Mouse (Mus musculus) neural tube, embryonic 13.5 days (tissue): Measurements from ENCODE around the gene Itgal. TPM values are rescaled to one million over a fixed set of nuclear protein-coding genes. Genes with fewer than 3 reads are reported as not detected.

ENCODE experiments used
- ATAC-seq: fragments of 200-750 bp; cut with Nextera tagmentation; 2 replicates; pipeline ENCODE4 v1.8.0; 2017; ENCODE audit warnings: low read depth, mild to moderate bottlenecking, moderate TSS enrichment, moderate library complexity
- H3K27ac ChIP-seq: fragments of 300-500 bp; sonication (generic); replicated peaks from 2 replicates; pipeline ENCODE4 v1.5.1; 2015; ENCODE audit warnings: moderate library complexity, mild to moderate bottlenecking, inconsistent platforms
- H3K27me3 ChIP-seq: fragments of 300-500 bp; sonication (generic); 2 replicates; pipeline ENCODE4 v1.6.1; 2015; ENCODE audit warnings: mild to moderate bottlenecking, inconsistent platforms
- H3K36me3 ChIP-seq: fragments of 300-500 bp; sonication (generic); 2 replicates; pipeline ENCODE4 v1.6.1; 2015; ENCODE audit warnings: mild to moderate bottlenecking, inconsistent platforms
- H3K4me1 ChIP-seq: fragments of 300-500 bp; sonication (generic); replicated peaks from 2 replicates; pipeline ENCODE4 v1.6.1; 2015; ENCODE audit warnings: inconsistent platforms
- H3K4me2 ChIP-seq: fragments of 300-500 bp; sonication (generic); 2 replicates; pipeline ENCODE4 v1.6.1; 2015; ENCODE audit warnings: inconsistent platforms, mild to moderate bottlenecking, moderate library complexity
- H3K4me3 ChIP-seq: fragments of 300-500 bp; sonication (generic); 2 replicates; pipeline ENCODE4 v1.5.1; 2015; ENCODE audit warnings: mild to moderate bottlenecking, inconsistent platforms
- H3K9ac ChIP-seq: fragments of 300-500 bp; sonication (generic); 2 replicates; pipeline ENCODE4 v1.6.1; 2015; ENCODE audit warnings: moderate library complexity, mild to moderate bottlenecking, inconsistent platforms
- H3K9me3 ChIP-seq: fragments of 300-500 bp; sonication (generic); 2 replicates; pipeline ENCODE4 v1.6.1; 2016; ENCODE audit warnings: inconsistent platforms
- WGBS: fragments of 180-500 bp; shearing (Covaris S2); methylation state at CpG from one replicate; pipeline ENCODE4 v1.1.7; 2015; 5-methylcytosine and 5-hydroxymethylcytosine counted together
- polyA plus RNA-seq: library from polyadenylated mRNA; unstranded; fragments of >200 nt; fragmentation: Nextera tagmentation; extraction: Ambion mirVana; gene quantifications from 2 replicates; pipeline ENCODE4 v1.2.1, GENCODE M21; 2015

The Itgal gene
- polyA plus RNA-seq, 1 experiment from 2014 or later = 0.31 TPM

GRCm38 (mm10) chr7:127263526-127263925 is 32.5 kb upstream of the Itgal start:
- Histone ChIP-seq H3K9me3 (0 out of 2 replicates have a peak, but pooled peaks cover 3% of the 10 kb centered on the region), H3K27ac (no peak overlapping the region), H3K4me1 (peaks cover 21% of the 10 kb centered on the region), H3K4me3 (no peak overlapping the region), H3K36me3 (peaks cover 5% of the 10 kb centered on the region), H3K27me3 (no peaks in the 10 kb centered on the region), H3K9ac (no peak overlapping the region), H3K4me2 (no peak overlapping the region)
- 87% methylated on average over 3 of the region's 3 CpGs for WGBS
- no peak for ATAC-seq

GRCm38 (mm10) chr7:127270256-127270655 is 25.8 kb upstream of the Itgal start:
- Histone ChIP-seq H3K9ac (no peak overlapping the region), H3K27ac (no peak overlapping the region), H3K4me2 (no peak overlapping the region), H3K27me3 (no peaks in the 10 kb centered on the region), H3K4me3 (no peak overlapping the region), H3K36me3 (peaks cover 33% of the 10 kb centered on the region), H3K4me1 (peaks cover 30% of the 10 kb centered on the region), H3K9me3 (0 out of 2 replicates have a peak, but pooled peaks cover 5% of the 10 kb centered on the region)
- 97% methylated on average over 2 of the region's 2 CpGs for WGBS
- no peak for ATAC-seq

GRCm38 (mm10) chr7:127270666-127271065 is 25.4 kb upstream of the Itgal start:
- H3K9me3 ChIP-seq = 0 out of 2 replicates have a peak, but pooled peaks cover 5% of the 10 kb centered on the region
- peaks cover 30% of the 10 kb centered on the region for H3K4me1 ChIP-seq
- H3K27ac ChIP-seq = no peak overlapping the region
- no peak for ATAC-seq
- peaks cover 33% of the 10 kb centered on the region for H3K36me3 ChIP-seq
- H3K27me3 ChIP-seq = no peaks in the 10 kb centered on the region
- H3K4me3 ChIP-seq = no peak overlapping the region
- H3K9ac ChIP-seq = no peak overlapping the region
- 91% methylated on average over 5 of the region's 5 CpGs for WGBS
- no peak overlapping the region for H3K4me2 ChIP-seq

GRCm38 (mm10) chr7:127271093-127271492 is 25.0 kb upstream of the Itgal start:
- Histone ChIP-seq H3K9ac (no peak overlapping the region), H3K27me3 (no peaks in the 10 kb centered on the region), H3K27ac (no peak overlapping the region), H3K9me3 (0 out of 2 replicates have a peak, but pooled peaks cover 5% of the 10 kb centered on the region), H3K4me3 (no peak overlapping the region), H3K4me1 (peaks cover 30% of the 10 kb centered on the region), H3K36me3 (peaks cover 33% of the 10 kb centered on the region), H3K4me2 (no peak overlapping the region)
- 92% methylated on average over 4 of the region's 4 CpGs for WGBS
- no peak for ATAC-seq

GRCm38 (mm10) chr7:127272566-127272965 is 23.5 kb upstream of the Itgal start:
- Histone ChIP-seq H3K4me1 (peaks cover 30% of the 10 kb centered on the region), H3K27ac (no peak overlapping the region), H3K9me3 (0 out of 2 replicates have a peak, but pooled peaks cover 5% of the 10 kb centered on the region), H3K4me2 (peak overlapping the region; percentile 91), H3K4me3 (peak overlapping the region; percentile 85), H3K9ac (peak overlapping the region; percentile 89; the same call in 1 of the 2 replicates), H3K27me3 (no peaks in the 10 kb centered on the region), H3K36me3 (peaks cover 33% of the 10 kb centered on the region)
- 92% methylated on average over 15 of the region's 15 CpGs for WGBS
- no peak for ATAC-seq

GRCm38 (mm10) chr7:127273118-127273923 is 22.7 kb upstream of the Itgal start:
- Histone ChIP-seq H3K27ac (peak overlapping the region; percentile 90), H3K4me3 (peak overlapping the region; percentile 85), H3K9me3 (0 out of 2 replicates have a peak, but pooled peaks cover 3% of the 10 kb centered on the region), H3K4me2 (peak overlapping the region; percentile 91), H3K4me1 (peaks cover 30% of the 10 kb centered on the region), H3K27me3 (no peaks in the 10 kb centered on the region), H3K9ac (peak overlapping the region; percentile 89), H3K36me3 (peaks cover 31% of the 10 kb centered on the region)
- peak; percentile 84 for ATAC-seq
- 16% methylated on average over 50 of the region's 50 CpGs for WGBS

- peak within 1 kb of the TSS; percentile 89 for H3K9ac ChIP-seq
- peak within 1 kb of the TSS; percentile 91 for H3K4me2 ChIP-seq
- peaks cover 30% of the 10 kb centered on the region for H3K4me1 ChIP-seq
- ATAC-seq = peak; percentile 90
- peaks cover 25% of the 10 kb centered on the region for H3K36me3 ChIP-seq
- H3K27me3 ChIP-seq = no peaks in the 10 kb centered on the region
- H3K4me3 ChIP-seq = peak within 1 kb of the TSS; percentile 85
- 3% methylated on average over 39 of the region's 39 CpGs for WGBS
- peak within 1 kb of the TSS; percentile 90 for H3K27ac ChIP-seq
- no peaks in the 10 kb centered on the region for H3K9me3 ChIP-seq
These were observed 21.9 kb upstream of the Itgal start, which contains the start of gene Sephs2 for GRCm38 (mm10) chr7:127273925-127274789. TSS of gene Sephs2 (minus strand) at chr7:127274055.

GRCm38 (mm10) chr7:127276519-127276961 is 19.5 kb upstream of the Itgal start:
- H3K27me3 ChIP-seq = no peaks in the 10 kb centered on the region
- peaks cover 1% of the 10 kb centered on the region; the same call in 1 of the 2 replicates for H3K36me3 ChIP-seq
- no peaks in the 10 kb centered on the region for H3K9me3 ChIP-seq
- no peak for ATAC-seq
- no peak overlapping the region for H3K4me2 ChIP-seq
- whole genome bisulfite sequencing = 69% methylated on average over 5 of the region's 5 CpGs
- no peak overlapping the region for H3K4me3 ChIP-seq
- peaks cover 21% of the 10 kb centered on the region for H3K4me1 ChIP-seq
- no peak overlapping the region for H3K27ac ChIP-seq
- H3K9ac ChIP-seq = no peak overlapping the region

GRCm38 (mm10) chr7:127278311-127278710 is 17.7 kb upstream of the Itgal start:
- WGBS = 22% methylated on average over 8 of the region's 8 CpGs
- ATAC-seq = no peak

GRCm38 (mm10) chr7:127280092-127280491 is 16.0 kb upstream of the Itgal start:
- Histone ChIP-seq H3K9me3 (no peaks in the 10 kb centered on the region), H3K27me3 (no peaks in the 10 kb centered on the region), H3K9ac (no peak overlapping the region), H3K4me3 (no peak overlapping the region), H3K4me2 (no peak overlapping the region), H3K27ac (no peak overlapping the region), H3K36me3 (no peaks in the 10 kb centered on the region), H3K4me1 (no peaks in the 10 kb centered on the region)
- no peak for ATAC-seq
- WGBS = 76% methylated on average over 3 of the region's 3 CpGs

More at GRCm38 (mm10) chr7:127278311-127278710, 17.7 kb upstream of the Itgal start:
- Histone ChIP-seq H3K4me1 (peaks cover 5% of the 10 kb centered on the region; the same call in 1 of the 2 replicates), H3K4me2 (no peak overlapping the region), H3K27me3 (no peaks in the 10 kb centered on the region), H3K4me3 (no peak overlapping the region), H3K9ac (no peak overlapping the region), H3K36me3 (no peaks in the 10 kb centered on the region), H3K27ac (no peak overlapping the region), H3K9me3 (no peaks in the 10 kb centered on the region)

- no peaks in the 10 kb centered on the region for H3K36me3 ChIP-seq
- H3K4me2 ChIP-seq = no peak overlapping the region
- 79% methylated on average over 4 of the region's 4 CpGs for WGBS
- H3K27ac ChIP-seq = no peak overlapping the region
- H3K4me3 ChIP-seq = no peak overlapping the region
- H3K9ac ChIP-seq = no peak overlapping the region
- H3K9me3 ChIP-seq = no peaks in the 10 kb centered on the region
- no peak for ATAC-seq
- no peaks in the 10 kb centered on the region for H3K4me1 ChIP-seq
- H3K27me3 ChIP-seq = no peaks in the 10 kb centered on the region
These were observed 14.9 kb upstream of the Itgal start for GRCm38 (mm10) chr7:127281114-127281513.

GRCm38 (mm10) chr7:127282190-127282589 is 13.9 kb upstream of the Itgal start:
- H3K27ac ChIP-seq = no peak overlapping the region
- H3K4me1 ChIP-seq = no peaks in the 10 kb centered on the region
- 85% methylated on average over 2 of the region's 2 CpGs for WGBS
- H3K9me3 ChIP-seq = peaks cover 4% of the 10 kb centered on the region; the same call in 1 of the 2 replicates
- H3K27me3 ChIP-seq = no peaks in the 10 kb centered on the region
- no peak overlapping the region for H3K9ac ChIP-seq
- ATAC-seq = no peak
- H3K4me2 ChIP-seq = no peak overlapping the region
- no peaks in the 10 kb centered on the region for H3K36me3 ChIP-seq
- no peak overlapping the region for H3K4me3 ChIP-seq
